Mouse (Mus musculus) C2C12 (cell line): ENCODE measurements around the gene Sucnr1.

Experiments used
- CEBPB ChIP-seq: IDR thresholded peaks from one replicate; pipeline ENCODE4 v1.6.1; 2011; ENCODE audit warnings: low read depth, mild to moderate bottlenecking, control low read depth, moderate library complexity
- CTCF ChIP-seq: IDR thresholded peaks from one replicate; pipeline ENCODE4 v1.5.1; 2011; ENCODE audit not compliant: control insufficient read depth, insufficient read depth, insufficient read length
- MAX ChIP-seq: IDR thresholded peaks from one replicate; pipeline ENCODE4 v1.6.1; 2011; ENCODE audit warnings: mild to moderate bottlenecking, control low read depth
- MYOD1 ChIP-seq: IDR thresholded peaks from one replicate; pipeline ENCODE4 v1.6.1; 2011; ENCODE audit warnings: low read depth; ENCODE audit not compliant: control insufficient read depth, insufficient read length
- MYOG ChIP-seq: IDR thresholded peaks from one replicate; pipeline ENCODE4 v1.6.1; 2011; ENCODE audit not compliant: control insufficient read depth, insufficient read length; ENCODE audit errors: extremely low read depth
- USF1 ChIP-seq: IDR thresholded peaks from one replicate; pipeline ENCODE4 v1.6.1; 2011; ENCODE audit warnings: low read depth, mild to moderate bottlenecking, control low read depth, moderate library complexity

GRCm38 (mm10) chr3:60128282-60128681 is 46.6 kb downstream of the Sucnr1 start:
- TF ChIP-seq CTCF (no peak), MAX (no peak), MYOG (no peak), CEBPB (no peak), USF1 (no peak), MYOD1 (no peak)
